Mouse (Mus musculus) spleen, adult 2 months (tissue): ENCODE results near the gene Lpp. TPM values are rescaled to one million over a fixed set of nuclear protein-coding genes. Genes with fewer than 3 reads are reported as not detected.

Experiments used
- DNase-seq, 2 experiments: peaks; one replicate each; pipeline versions ENCODE4 v3.0.0 to v3.0.0-alpha.2; 2012 to 2021; ENCODE audit warnings: low spot score in 2 of 2, low read depth in 1 of 2
- H3K27ac ChIP-seq: fragments of 200-500 bp; 2 replicates; pipeline ENCODE4 v1.5.1; 2012; ENCODE audit warnings: low read length, inconsistent platforms; ENCODE audit not compliant: insufficient read depth
- H3K27me3 ChIP-seq: fragments of 200-500 bp; 2 replicates; pipeline ENCODE4 v1.6.1; 2012; ENCODE audit warnings: mild to moderate bottlenecking, moderate library complexity, low read length, inconsistent platforms; ENCODE audit not compliant: control insufficient read depth, insufficient read depth
- H3K36me3 ChIP-seq: fragments of 200-500 bp; 2 replicates; pipeline ENCODE4 v1.6.1; 2012; ENCODE audit warnings: mild to moderate bottlenecking, low read length, inconsistent platforms; ENCODE audit not compliant: control insufficient read depth, insufficient read depth
- H3K4me1 ChIP-seq: fragments of 200-500 bp; 2 replicates; pipeline ENCODE4 v1.6.1; 2011; ENCODE audit warnings: inconsistent platforms; ENCODE audit not compliant: control insufficient read depth, insufficient read depth, insufficient read length
- H3K4me3 ChIP-seq: fragments of 200-500 bp; 2 replicates; pipeline ENCODE4 v1.5.1; 2011; ENCODE audit warnings: mild to moderate bottlenecking, inconsistent platforms; ENCODE audit not compliant: insufficient read depth, insufficient read length; ENCODE audit errors: extremely low read depth
- CTCF ChIP-seq: fragments of 200-500 bp; IDR thresholded peaks from 2 replicates; pipeline ENCODE4 v1.5.1; 2011; ENCODE audit warnings: mild to moderate bottlenecking, inconsistent platforms; ENCODE audit not compliant: insufficient read depth, insufficient read length, insufficient replicate concordance; ENCODE audit errors: extremely low read depth
- POLR2A ChIP-seq: fragments of 200-500 bp; IDR thresholded peaks from 2 replicates; pipeline ENCODE4 v1.6.1; 2011; ENCODE audit warnings: low read depth, low read length, inconsistent platforms
- WGBS: fragments of 180-500 bp; shearing (Covaris S2); methylation state at CpG from one replicate; pipeline ENCODE4 v1.1.7; 2018; 5-methylcytosine and 5-hydroxymethylcytosine counted together
- polyA plus RNA-seq: library from polyadenylated mRNA; depleted of rRNA; stranded (reverse); fragments of >200 nt; gene quantifications from 2 replicates; pipeline ENCODE4 v1.2.3, GENCODE M21; 2012

The Lpp gene
- polyA plus RNA-seq, 1 experiment, result 8.2 TPM

DNA sequence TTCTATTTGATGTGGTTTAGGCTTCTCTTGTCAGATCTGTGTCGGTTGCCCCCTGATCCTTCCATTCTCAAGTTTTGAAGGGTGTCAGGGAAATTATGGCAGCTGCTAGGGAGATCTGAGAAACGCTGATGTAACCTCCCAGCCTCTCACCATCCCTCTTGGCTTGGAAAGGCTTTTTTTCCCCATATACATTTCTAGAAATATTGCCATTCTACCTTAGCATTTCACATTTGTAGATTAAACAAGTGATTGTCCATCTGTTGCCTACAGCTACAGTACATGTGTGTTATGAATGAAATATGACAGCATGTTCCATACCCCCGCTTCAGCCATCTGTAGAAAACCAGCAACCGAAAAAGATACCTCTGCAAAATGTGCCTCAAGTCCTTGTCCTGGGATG is 589.5 kb downstream of the Lpp start:
- no peak for DNase-seq
- Histone ChIP-seq H3K27me3 (no peaks in the 10 kb centered on the region), H3K36me3 (no peaks in the 10 kb centered on the region; the same call in 1 of the 2 replicates), H3K4me1 (no peaks in the 10 kb centered on the region), H3K4me3 (no peak overlapping the region), H3K27ac (no peak overlapping the region)
- 85% methylated on average over 4 of the region's 4 CpGs for WGBS
- TF ChIP-seq POLR2A, result no peak
- TF ChIP-seq CTCF, result no peak

DNA sequence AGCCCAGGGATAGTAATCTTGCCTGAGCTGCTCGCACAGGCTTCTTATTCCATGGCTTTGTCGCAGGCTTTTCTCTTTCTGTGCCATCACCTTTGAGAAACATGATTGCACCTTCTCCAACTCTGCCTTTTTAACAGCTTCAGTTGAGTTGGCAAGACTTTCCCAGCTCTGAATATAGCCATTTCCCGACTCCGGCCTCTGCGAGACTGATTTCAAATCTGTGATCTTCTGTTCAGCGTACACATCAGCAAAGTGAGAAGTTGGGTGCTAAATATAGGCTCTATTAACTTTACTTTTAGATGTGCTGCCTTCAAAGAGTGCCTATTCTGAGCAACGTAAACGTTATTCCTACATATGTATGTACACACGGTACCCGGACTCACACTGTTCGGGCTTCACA is 597.0 kb downstream of the Lpp start:
- H3K4me3 ChIP-seq, result no peak overlapping the region
- H3K36me3 ChIP-seq, result no peaks in the 10 kb centered on the region
- H3K4me1 ChIP-seq, result no peaks in the 10 kb centered on the region
- no peak for DNase-seq
- H3K27me3 ChIP-seq, result no peaks in the 10 kb centered on the region
- no peak for TF ChIP-seq CTCF
- TF ChIP-seq POLR2A, result no peak
- H3K27ac ChIP-seq, result no peak overlapping the region
- WGBS, result 93% methylated on average over 11 of the region's 11 CpGs

DNA sequence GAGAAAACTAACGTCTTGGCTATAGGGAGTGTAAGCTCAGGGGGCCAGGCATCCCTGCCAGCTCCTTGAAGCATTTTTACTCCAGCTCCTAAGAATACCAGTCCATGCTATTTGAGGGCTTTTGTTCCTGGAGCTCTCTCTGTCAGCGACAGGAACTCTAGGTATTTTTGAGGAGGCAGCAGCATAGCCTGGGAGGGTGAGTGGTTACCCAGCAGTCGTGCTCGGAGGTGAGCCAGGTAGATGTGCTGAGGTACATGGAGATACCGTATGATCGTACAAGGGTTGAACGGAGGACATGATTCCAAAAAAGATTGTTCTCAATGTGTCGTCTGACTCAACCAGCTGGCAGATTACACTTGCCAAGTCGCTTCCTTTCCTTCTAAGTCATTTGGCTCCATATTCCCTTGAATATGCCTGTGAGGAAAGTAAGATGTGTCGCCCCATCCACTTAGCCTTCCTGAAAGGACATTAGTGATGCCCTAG is 597.8 kb downstream of the Lpp start:
- no peaks in the 10 kb centered on the region for H3K36me3 ChIP-seq
- H3K27ac ChIP-seq, result no peak overlapping the region
- TF ChIP-seq POLR2A, result no peak
- TF ChIP-seq CTCF, result no peak
- H3K4me1 ChIP-seq, result no peaks in the 10 kb centered on the region
- H3K4me3 ChIP-seq, result no peak overlapping the region
- H3K27me3 ChIP-seq, result no peaks in the 10 kb centered on the region
- 88% methylated on average over 10 of the region's 10 CpGs for WGBS
- no peak for DNase-seq

DNA sequence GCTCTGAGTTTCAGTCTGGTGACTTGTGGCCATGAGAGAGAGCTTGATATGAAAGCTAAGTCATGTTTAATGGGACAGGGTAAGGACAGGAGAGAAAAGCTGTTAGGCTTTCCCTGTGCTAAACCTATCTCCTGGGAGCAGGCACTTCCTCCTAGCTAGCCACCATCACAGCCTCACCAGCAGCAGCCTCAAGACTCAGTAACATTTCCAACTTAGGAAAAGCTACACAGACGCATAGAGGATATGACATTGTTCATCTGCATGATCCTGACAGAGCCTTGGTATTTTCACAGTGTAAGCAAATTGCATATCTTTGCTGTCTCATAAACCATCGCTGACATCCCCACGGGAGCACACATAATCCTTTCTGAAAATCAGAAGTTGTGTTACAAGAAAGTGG is 598.7 kb downstream of the Lpp start:
- no peak for DNase-seq
- TF ChIP-seq CTCF (no peak), POLR2A (no peak)
- Histone ChIP-seq H3K36me3 (no peaks in the 10 kb centered on the region), H3K4me3 (no peak overlapping the region), H3K27me3 (no peaks in the 10 kb centered on the region), H3K27ac (no peak overlapping the region), H3K4me1 (no peaks in the 10 kb centered on the region)
- WGBS, result 83% methylated on average over 3 of the region's 3 CpGs

DNA sequence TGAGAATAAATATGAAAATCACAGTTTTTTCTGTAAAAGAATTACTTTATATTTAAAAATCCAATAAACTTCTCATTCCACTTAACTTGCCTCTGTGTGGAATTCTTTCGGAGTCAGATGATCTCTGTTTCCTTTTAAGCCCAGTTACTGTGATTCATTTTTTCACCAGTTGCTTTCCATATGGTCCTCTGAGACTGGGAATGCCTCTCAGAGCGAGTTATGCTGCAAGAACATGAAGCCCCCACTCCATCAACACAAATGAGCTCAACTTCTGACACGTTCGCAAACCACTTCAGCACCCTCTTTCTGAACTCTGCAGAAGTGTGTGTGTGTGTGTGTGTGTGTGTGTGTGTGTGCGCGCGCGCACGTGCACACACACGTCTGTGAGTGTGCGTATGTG is 599.2 kb downstream of the Lpp start:
- Histone ChIP-seq H3K27ac (no peak overlapping the region), H3K36me3 (no peaks in the 10 kb centered on the region), H3K27me3 (no peaks in the 10 kb centered on the region), H3K4me1 (no peaks in the 10 kb centered on the region), H3K4me3 (no peak overlapping the region)
- DNase-seq, result no peak
- TF ChIP-seq CTCF (no peak), POLR2A (no peak)
- WGBS, result 91% methylated on average over 11 of the region's 11 CpGs

DNA sequence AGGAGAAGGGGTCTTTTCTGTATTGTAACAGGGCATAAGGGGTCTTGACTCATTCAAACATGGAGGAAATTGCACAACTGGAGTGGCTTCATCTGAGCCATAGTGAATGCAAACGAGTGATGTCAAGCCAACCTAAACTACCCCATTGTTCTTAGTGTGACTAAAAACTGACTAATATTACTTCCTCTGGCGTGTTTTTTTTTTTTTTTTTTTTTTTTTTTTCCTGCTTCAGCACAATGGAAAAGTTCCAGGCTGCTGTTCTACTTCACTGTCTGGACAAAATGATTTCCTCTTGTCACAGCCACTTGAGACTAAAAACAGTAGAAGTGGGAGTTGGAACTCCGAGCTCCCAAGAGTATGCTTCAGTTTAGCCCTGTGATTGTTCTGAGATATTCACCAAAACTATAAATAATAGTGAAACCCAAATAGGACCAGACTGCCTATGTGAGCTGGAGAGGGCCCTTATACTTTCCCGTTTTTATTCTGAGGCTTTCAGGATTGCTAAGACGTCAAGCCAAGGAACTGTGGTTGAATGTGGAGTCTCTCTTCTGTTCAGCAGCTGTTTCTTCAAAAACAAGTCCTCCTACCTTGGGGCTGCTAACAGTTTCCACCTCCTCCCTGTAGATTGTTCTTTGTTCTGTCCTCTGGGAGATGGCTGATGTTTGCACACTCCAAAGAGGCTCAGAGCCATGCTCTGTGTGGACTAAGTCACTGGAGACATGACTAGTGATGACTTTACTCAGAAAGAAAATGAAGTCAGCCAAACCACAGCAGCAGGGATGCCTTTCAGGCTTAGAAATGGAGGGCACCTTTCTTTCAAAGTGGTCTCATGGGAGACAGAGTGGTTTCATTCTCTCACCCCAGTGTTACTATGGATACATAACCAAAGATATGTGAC is 617.9 kb downstream of the Lpp start:
- no peak for DNase-seq
- Histone ChIP-seq H3K36me3 (no peaks in the 10 kb centered on the region), H3K4me1 (no peaks in the 10 kb centered on the region), H3K27me3 (no peaks in the 10 kb centered on the region), H3K4me3 (no peak overlapping the region), H3K27ac (no peak overlapping the region)
- WGBS, result 48% methylated on average over 5 of the region's 5 CpGs
- TF ChIP-seq CTCF, result no peak
- TF ChIP-seq POLR2A, result no peak

- H3K27ac ChIP-seq, result no peak overlapping the region
- WGBS, result 92% methylated on average over 3 of the region's 3 CpGs
Observed at GRCm38 (mm10) chr16:25012938-25013337, 619.6 kb downstream of the Lpp start.

More at GRCm38 (mm10) chr16:25012938-25013337, 619.6 kb downstream of the Lpp start:
- Histone ChIP-seq H3K27me3 (no peaks in the 10 kb centered on the region), H3K4me3 (no peak overlapping the region), H3K36me3 (no peaks in the 10 kb centered on the region), H3K4me1 (no peaks in the 10 kb centered on the region)
- DNase-seq, result no peak
- TF ChIP-seq CTCF, result no peak
- no peak for TF ChIP-seq POLR2A
